Mouse (Mus musculus) hindbrain, embryonic 12.5 days (tissue): ENCODE results near the gene Mast1. TPM values are rescaled to one million over a fixed set of nuclear protein-coding genes. Genes with fewer than 3 reads are reported as not detected.

ENCODE experiments used
- ATAC-seq: fragments of 200-750 bp; cut with Nextera tagmentation; 2 replicates; pipeline ENCODE4 v1.8.0; 2017; ENCODE audit warnings: moderate TSS enrichment; ENCODE audit not compliant: low FRiP score
- H3K27ac ChIP-seq: fragments of 300-500 bp; sonication (generic); 2 replicates; pipeline ENCODE4 v1.5.1; 2016; ENCODE audit warnings: mild to moderate bottlenecking
- H3K27me3 ChIP-seq: fragments of 300-500 bp; sonication (generic); 2 replicates; pipeline ENCODE4 v1.6.1; 2016; ENCODE audit warnings: mild to moderate bottlenecking
- H3K36me3 ChIP-seq: fragments of 300-500 bp; sonication (generic); 2 replicates; pipeline ENCODE4 v1.6.1; 2016; ENCODE audit warnings: mild to moderate bottlenecking
- H3K4me1 ChIP-seq: fragments of 300-500 bp; sonication (generic); 2 replicates; pipeline ENCODE4 v1.6.1; 2016
- H3K4me2 ChIP-seq: fragments of 300-500 bp; sonication (generic); replicated peaks from 2 replicates; pipeline ENCODE4 v1.6.1; 2016; ENCODE audit warnings: mild to moderate bottlenecking
- H3K4me3 ChIP-seq: fragments of 300-500 bp; sonication (generic); 2 replicates; pipeline ENCODE4 v1.5.1; 2016; ENCODE audit warnings: mild to moderate bottlenecking
- H3K9ac ChIP-seq: fragments of 300-500 bp; sonication (generic); 2 replicates; pipeline ENCODE4 v1.6.1; 2016; ENCODE audit warnings: mild to moderate bottlenecking, moderate library complexity
- H3K9me3 ChIP-seq: fragments of 300-500 bp; sonication (generic); replicated peaks from 2 replicates; pipeline ENCODE4 v1.6.1; 2016; ENCODE audit warnings: mild to moderate bottlenecking
- WGBS: fragments of 180-500 bp; shearing (Covaris S2); methylation state at CpG from one replicate; pipeline ENCODE4 v1.1.7; 2016; 5-methylcytosine and 5-hydroxymethylcytosine counted together
- polyA plus RNA-seq: library from polyadenylated mRNA; unstranded; fragments of >200 nt; fragmentation: Nextera tagmentation; extraction: Ambion mirVana; gene quantifications from 2 replicates; pipeline ENCODE4 v1.2.1, GENCODE M21; 2016

The Mast1 gene
- 36.8 and 37.9 TPM in 2 replicates for polyA plus RNA-seq

GRCm38 (mm10) chr8:84936962-84937546 lies at the start of gene Mast1:
Gene Mast1, minus strand, starts transcription at chr8:84937359.
- Histone ChIP-seq H3K4me3 (peak within 1 kb of the TSS; percentile 70), H3K4me2 (peak within 1 kb of the TSS; percentile 65), H3K36me3 (peaks cover 2% of the 10 kb centered on the region; the same call in 1 of the 2 replicates), H3K4me1 (peaks cover 31% of the 10 kb centered on the region), H3K27ac (peak within 1 kb of the TSS; percentile 96), H3K9me3 (no peaks in the 10 kb centered on the region), H3K9ac (peak within 1 kb of the TSS; percentile 89), H3K27me3 (peaks cover 62% of the 10 kb centered on the region)
- WGBS: under 1% methylated on average over 49 of the region's 50 CpGs
- ATAC-seq: peak; percentile 72

- WGBS: 41% methylated on average over 8 of the region's 8 CpGs
- peaks cover 66% of the 10 kb centered on the region for H3K27me3 ChIP-seq
- H3K9me3 ChIP-seq: no peaks in the 10 kb centered on the region
- peak overlapping the region; percentile 94 for H3K4me2 ChIP-seq
- peak overlapping the region; percentile 44; the same call in 1 of the 2 replicates for H3K4me3 ChIP-seq
- peaks cover 41% of the 10 kb centered on the region for H3K4me1 ChIP-seq
- H3K9ac ChIP-seq: peak overlapping the region; percentile 44; the same call in 1 of the 2 replicates
- H3K27ac ChIP-seq: no peak overlapping the region
- H3K36me3 ChIP-seq: no peaks in the 10 kb centered on the region
- no peak for ATAC-seq
Observed at GRCm38 (mm10) chr8:84986379-84986945, 49.3 kb upstream of the Mast1 start.

- no peak for ATAC-seq
- WGBS: under 1% methylated on average over 50 of the region's 53 CpGs
- peaks cover 71% of the 10 kb centered on the region for H3K27me3 ChIP-seq
Observed at GRCm38 (mm10) chr8:84985684-84986378, 48.7 kb upstream of the Mast1 start.

GRCm38 (mm10) chr8:84985049-84985683 lies 48.0 kb upstream of the Mast1 start:
- peak overlapping the region; percentile 44 for H3K4me3 ChIP-seq
- no peaks in the 10 kb centered on the region for H3K36me3 ChIP-seq
- peak overlapping the region; percentile 94 for H3K4me2 ChIP-seq
- H3K4me1 ChIP-seq: peaks cover 47% of the 10 kb centered on the region
- H3K27ac ChIP-seq: peak overlapping the region; percentile 48
- peak overlapping the region; percentile 44 for H3K9ac ChIP-seq
- 1% methylated on average over 23 of the region's 23 CpGs for WGBS
- H3K9me3 ChIP-seq: no peaks in the 10 kb centered on the region
- ATAC-seq: no peak
- H3K27me3 ChIP-seq: peaks cover 75% of the 10 kb centered on the region

More at GRCm38 (mm10) chr8:84985684-84986378, 48.7 kb upstream of the Mast1 start:
- Histone ChIP-seq H3K4me1 (peaks cover 43% of the 10 kb centered on the region), H3K9me3 (no peaks in the 10 kb centered on the region), H3K4me2 (peak overlapping the region; percentile 94), H3K36me3 (no peaks in the 10 kb centered on the region), H3K9ac (peak overlapping the region; percentile 44), H3K27ac (no peak overlapping the region), H3K4me3 (peak overlapping the region; percentile 44)

GRCm38 (mm10) chr8:84984294-84985048 lies 47.3 kb upstream of the Mast1 start:
- 13% methylated on average over 16 of the region's 16 CpGs for WGBS

GRCm38 (mm10) chr8:84982499-84983011 lies 45.4 kb upstream of the Mast1 start:
- peaks cover 85% of the 10 kb centered on the region for H3K27me3 ChIP-seq
- no peak overlapping the region for H3K4me3 ChIP-seq
- H3K9ac ChIP-seq: no peak overlapping the region
- no peaks in the 10 kb centered on the region for H3K9me3 ChIP-seq
- WGBS: 71% methylated on average over 3 of the region's 3 CpGs
- no peak overlapping the region for H3K27ac ChIP-seq
- H3K4me1 ChIP-seq: peaks cover 67% of the 10 kb centered on the region
- no peak for ATAC-seq
- H3K36me3 ChIP-seq: no peaks in the 10 kb centered on the region
- no peak overlapping the region for H3K4me2 ChIP-seq

More at GRCm38 (mm10) chr8:84984294-84985048, 47.3 kb upstream of the Mast1 start:
- H3K4me2 ChIP-seq: peak overlapping the region; percentile 94
- H3K4me3 ChIP-seq: peak overlapping the region; percentile 44; the same call in 1 of the 2 replicates
- H3K9ac ChIP-seq: 0 out of 2 replicates have a peak overlapping the region, but pooled peaks have one; percentile 23
- H3K4me1 ChIP-seq: peaks cover 52% of the 10 kb centered on the region
- peaks cover 80% of the 10 kb centered on the region for H3K27me3 ChIP-seq
- no peaks in the 10 kb centered on the region for H3K9me3 ChIP-seq
- H3K36me3 ChIP-seq: no peaks in the 10 kb centered on the region
- peak overlapping the region; percentile 48 for H3K27ac ChIP-seq
- ATAC-seq: no peak

- ATAC-seq: no peak
- H3K9me3 ChIP-seq: no peaks in the 10 kb centered on the region
- H3K27me3 ChIP-seq: peaks cover 85% of the 10 kb centered on the region
- H3K9ac ChIP-seq: no peak overlapping the region
- H3K36me3 ChIP-seq: no peaks in the 10 kb centered on the region
- 73% methylated on average over 15 of the region's 15 CpGs for WGBS
- no peak overlapping the region for H3K4me2 ChIP-seq
- H3K4me3 ChIP-seq: no peak overlapping the region
- H3K4me1 ChIP-seq: peaks cover 74% of the 10 kb centered on the region
- H3K27ac ChIP-seq: 0 out of 2 replicates have a peak overlapping the region, but pooled peaks have one; percentile 23
Observed at GRCm38 (mm10) chr8:84981644-84982498, 44.7 kb upstream of the Mast1 start.

- Histone ChIP-seq H3K4me2 (peak overlapping the region; percentile 95), H3K4me3 (0 out of 2 replicates have a peak overlapping the region, but pooled peaks have one; percentile 6), H3K27ac (peak overlapping the region; percentile 30), H3K9me3 (no peaks in the 10 kb centered on the region), H3K27me3 (peaks cover 75% of the 10 kb centered on the region), H3K4me1 (peaks cover 79% of the 10 kb centered on the region), H3K9ac (0 out of 2 replicates have a peak overlapping the region, but pooled peaks have one; percentile 6), H3K36me3 (no peaks in the 10 kb centered on the region)
- no peak for ATAC-seq
- WGBS: 36% methylated on average over 11 of the region's 11 CpGs
Observed at GRCm38 (mm10) chr8:84980622-84981358, 43.6 kb upstream of the Mast1 start.

GRCm38 (mm10) chr8:84979599-84980421 lies 42.7 kb upstream of the Mast1 start:
- WGBS: 3% methylated on average over 32 of the region's 42 CpGs
- Histone ChIP-seq H3K27me3 (peaks cover 66% of the 10 kb centered on the region), H3K4me2 (peak overlapping the region; percentile 95), H3K9me3 (no peaks in the 10 kb centered on the region), H3K36me3 (no peaks in the 10 kb centered on the region), H3K4me1 (peaks cover 73% of the 10 kb centered on the region), H3K9ac (peak overlapping the region; percentile 24), H3K4me3 (peak overlapping the region; percentile 30), H3K27ac (peak overlapping the region; percentile 30; the same call in 1 of the 2 replicates)
- peak; percentile 14; the same call in 1 of the 2 replicates for ATAC-seq
